Mouse (Mus musculus) limb, embryonic 14.5 days (tissue): ENCODE data around the gene Sh2b3. TPM values are rescaled to one million over a fixed set of nuclear protein-coding genes. Genes with fewer than 3 reads are reported as not detected.

Experiments used
- ATAC-seq: fragments of 200-750 bp; cut with Nextera tagmentation; 2 replicates; pipeline ENCODE4 v1.8.0; 2017; ENCODE audit warnings: low read depth, moderate number of reproducible peaks, moderate TSS enrichment; ENCODE audit not compliant: low FRiP score
- DNase-seq: peaks from one replicate; pipeline ENCODE4 v3.0.0-alpha.2; 2015; ENCODE audit warnings: low spot score
- H3K27ac ChIP-seq: fragments of 300-500 bp; sonication (generic); replicated peaks from 2 replicates; pipeline ENCODE4 v1.5.1; 2014; ENCODE audit warnings: low read depth, mild to moderate bottlenecking, low read length, moderate library complexity, mixed read lengths
- H3K27me3 ChIP-seq: fragments of 300-500 bp; sonication (generic); 2 replicates; pipeline ENCODE4 v1.6.1; 2014; ENCODE audit warnings: low read length, mixed read lengths; ENCODE audit not compliant: control insufficient read depth, insufficient read depth
- H3K36me3 ChIP-seq: fragments of 300-500 bp; sonication (generic); 2 replicates; pipeline ENCODE4 v1.6.1; 2014; ENCODE audit warnings: mild to moderate bottlenecking, low read length, moderate library complexity, mixed read lengths; ENCODE audit not compliant: control insufficient read depth, insufficient read depth
- H3K4me1 ChIP-seq: fragments of 300-500 bp; sonication (generic); 2 replicates; pipeline ENCODE4 v1.6.1; 2014; ENCODE audit warnings: antibody characterized with exemption, low read length, mixed read lengths; ENCODE audit not compliant: control insufficient read depth, insufficient read depth
- H3K4me2 ChIP-seq: fragments of 300-500 bp; sonication (generic); replicated peaks from 2 replicates; pipeline ENCODE4 v1.6.1; 2014; ENCODE audit warnings: low read depth, mild to moderate bottlenecking, low read length, moderate library complexity; ENCODE audit not compliant: severe bottlenecking
- H3K4me3 ChIP-seq: fragments of 300-500 bp; sonication (generic); replicated peaks from 2 replicates; pipeline ENCODE4 v1.5.1; 2014; ENCODE audit warnings: low read length
- H3K9ac ChIP-seq: fragments of 300-500 bp; sonication (generic); 2 replicates; pipeline ENCODE4 v1.6.1; 2014; ENCODE audit warnings: mild to moderate bottlenecking, low read depth, low read length, moderate library complexity; ENCODE audit not compliant: severe bottlenecking
- H3K9me3 ChIP-seq: fragments of 300-500 bp; sonication (generic); 2 replicates; pipeline ENCODE4 v1.6.1; 2016; ENCODE audit warnings: low read length; ENCODE audit not compliant: control insufficient read depth
- POLR2A ChIP-seq: fragments of 200-500 bp; IDR thresholded peaks from 2 replicates; pipeline ENCODE4 v1.8.0; 2012; ENCODE audit warnings: inconsistent platforms, mild to moderate bottlenecking, moderate library complexity, borderline replicate concordance; ENCODE audit not compliant: insufficient read depth, insufficient read length; ENCODE audit errors: extremely low read depth
- WGBS: fragments of 180-500 bp; shearing (Covaris S2); extraction: QIAGEN DNeasy Blood & Tissue Kit; methylation state at CpG from one replicate; pipeline ENCODE4 v1.1.7; 2014; 5-methylcytosine and 5-hydroxymethylcytosine counted together
- polyA plus RNA-seq, 2 experiments: library from polyadenylated mRNA; depleted of rRNA in 1 of 2; stranded (reverse) in 1 of 2; unstranded in 1 of 2; fragments of >200 nt; fragmentation: Nextera tagmentation in 1 of 2; extraction: Ambion mirVana in 1 of 2; gene quantifications; 2 replicates each; pipeline versions ENCODE4 v1.2.1 to v1.2.3; 2012 to 2014

The Sh2b3 gene
- polyA plus RNA-seq, 2 experiments: 18.5 to 24.1 TPM

DNA sequence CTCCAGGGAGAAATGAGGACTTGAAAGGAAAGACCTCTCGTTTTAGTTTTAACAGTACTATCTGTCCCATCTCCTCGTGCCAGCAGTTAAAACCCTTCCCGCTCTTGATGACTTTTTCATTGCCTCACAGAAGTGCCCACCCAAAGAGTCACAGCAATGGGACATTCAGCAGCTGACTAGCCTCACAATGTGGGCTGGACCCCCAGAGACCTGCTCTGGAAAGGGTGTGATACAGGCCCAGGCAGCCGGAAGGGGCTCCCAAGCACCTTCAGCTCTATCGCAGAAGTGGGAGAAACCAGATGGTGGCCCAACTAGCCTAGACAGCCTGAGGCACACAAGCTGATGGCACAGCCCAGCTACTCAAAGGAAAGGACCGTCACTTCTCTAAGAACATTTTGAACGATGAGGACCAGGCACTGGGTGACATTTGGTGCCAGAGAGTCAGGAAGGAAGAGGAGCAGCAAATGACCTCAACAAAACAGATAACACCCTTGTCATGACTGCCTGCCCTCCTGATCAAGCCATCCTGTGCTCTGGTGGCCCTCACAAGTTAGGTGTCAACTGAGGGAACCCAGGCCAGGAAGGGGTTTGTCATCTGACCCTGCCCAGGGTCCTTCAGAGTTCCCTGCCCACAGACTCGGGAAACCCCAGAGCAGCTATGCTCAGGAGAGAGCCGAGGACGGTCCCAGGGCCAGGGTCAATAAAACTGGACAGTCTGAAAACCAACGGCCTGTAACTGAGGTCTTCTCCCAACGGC lies 2.3 kb downstream of the Sh2b3 start:
- peak overlapping the region; percentile 94 for H3K4me2 ChIP-seq
- no peak for TF ChIP-seq POLR2A
- H3K9me3 ChIP-seq: no peaks in the 10 kb centered on the region
- H3K4me3 ChIP-seq: peak overlapping the region; percentile 82
- no peaks in the 10 kb centered on the region for H3K36me3 ChIP-seq
- H3K27ac ChIP-seq: 0 out of 2 replicates have a peak overlapping the region, but pooled peaks have one; percentile 19
- peaks cover 46% of the 10 kb centered on the region for H3K4me1 ChIP-seq
- 18% methylated on average over 12 of the region's 12 CpGs for WGBS
- no peak for DNase-seq
- H3K27me3 ChIP-seq: peaks cover 5% of the 10 kb centered on the region; the same call in 1 of the 2 replicates
- peak overlapping the region; percentile 69 for H3K9ac ChIP-seq
- ATAC-seq: no peak

DNA sequence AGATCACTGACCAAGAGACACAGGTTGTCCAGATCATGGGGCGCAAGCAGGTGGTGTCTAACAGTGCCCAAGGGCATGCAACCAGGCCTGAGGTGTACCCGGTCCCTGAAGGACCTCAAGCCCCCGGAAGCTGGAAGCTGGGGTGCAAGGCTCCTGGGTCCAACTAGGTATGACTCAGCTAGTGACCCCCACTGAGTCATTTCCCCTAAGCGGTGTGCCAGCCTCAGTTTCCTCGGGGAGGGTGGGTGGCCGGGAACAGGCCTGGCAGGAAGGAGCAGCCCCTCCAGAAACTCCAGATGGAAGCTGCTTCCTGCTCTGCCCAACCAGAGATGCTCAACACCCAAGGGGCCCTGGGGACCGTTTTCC lies 3.2 kb downstream of the Sh2b3 start:
- no peaks in the 10 kb centered on the region for H3K9me3 ChIP-seq
- WGBS: 72% methylated on average over 7 of the region's 7 CpGs
- H3K4me3 ChIP-seq: no peak overlapping the region
- TF ChIP-seq POLR2A: no peak
- no peak for DNase-seq
- no peak overlapping the region for H3K27ac ChIP-seq
- H3K4me2 ChIP-seq: peak overlapping the region; percentile 11; the same call in 1 of the 2 replicates
- peaks cover 46% of the 10 kb centered on the region for H3K4me1 ChIP-seq
- H3K27me3 ChIP-seq: peaks cover 5% of the 10 kb centered on the region; the same call in 1 of the 2 replicates
- no peak overlapping the region for H3K9ac ChIP-seq
- H3K36me3 ChIP-seq: no peaks in the 10 kb centered on the region
- ATAC-seq: no peak

DNA sequence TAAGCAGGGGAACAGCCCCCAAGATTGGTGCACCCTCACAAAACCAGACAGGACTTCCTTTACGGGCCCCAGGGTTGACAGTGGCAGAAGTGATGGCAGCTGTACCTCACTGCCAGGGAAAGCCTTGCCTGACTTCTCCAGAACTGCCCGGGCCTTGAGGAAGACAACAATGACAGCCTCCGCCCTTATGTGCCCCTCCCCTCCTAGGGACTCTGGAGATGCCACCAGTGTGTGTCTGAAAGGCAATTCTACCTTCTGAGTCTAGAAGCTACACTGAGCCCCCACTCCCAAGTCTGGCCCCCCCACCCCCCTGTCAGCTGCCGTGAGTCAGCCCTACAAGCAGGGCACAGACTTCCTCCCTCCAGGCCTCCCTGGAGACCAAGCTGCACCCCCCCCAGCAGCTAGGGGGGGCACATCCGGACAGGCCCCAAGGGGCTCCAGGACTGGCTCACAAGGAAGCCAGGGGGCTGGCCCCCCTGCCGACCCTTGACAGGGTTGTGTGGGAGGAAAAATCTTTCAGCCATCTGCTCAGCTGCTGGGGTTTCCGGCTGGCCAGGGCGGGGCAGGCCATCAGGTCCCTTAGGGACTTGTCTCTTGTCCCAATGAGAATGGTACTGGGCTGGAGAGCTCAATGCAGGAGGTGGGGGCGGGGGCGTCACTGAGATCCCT lies 3.7 kb downstream of the Sh2b3 start:
- Histone ChIP-seq H3K36me3 (peaks cover under 1% of the 10 kb centered on the region; the same call in 1 of the 2 replicates), H3K4me3 (no peak overlapping the region), H3K4me1 (peaks cover 47% of the 10 kb centered on the region), H3K9me3 (no peaks in the 10 kb centered on the region), H3K4me2 (peak overlapping the region; percentile 11; the same call in 1 of the 2 replicates), H3K27ac (no peak overlapping the region), H3K9ac (peak overlapping the region; percentile 12; the same call in 1 of the 2 replicates), H3K27me3 (peaks cover under 1% of the 10 kb centered on the region; the same call in 1 of the 2 replicates)
- DNase-seq: no peak
- WGBS: 38% methylated on average over 10 of the region's 10 CpGs
- no peak for TF ChIP-seq POLR2A
- ATAC-seq: no peak

DNA sequence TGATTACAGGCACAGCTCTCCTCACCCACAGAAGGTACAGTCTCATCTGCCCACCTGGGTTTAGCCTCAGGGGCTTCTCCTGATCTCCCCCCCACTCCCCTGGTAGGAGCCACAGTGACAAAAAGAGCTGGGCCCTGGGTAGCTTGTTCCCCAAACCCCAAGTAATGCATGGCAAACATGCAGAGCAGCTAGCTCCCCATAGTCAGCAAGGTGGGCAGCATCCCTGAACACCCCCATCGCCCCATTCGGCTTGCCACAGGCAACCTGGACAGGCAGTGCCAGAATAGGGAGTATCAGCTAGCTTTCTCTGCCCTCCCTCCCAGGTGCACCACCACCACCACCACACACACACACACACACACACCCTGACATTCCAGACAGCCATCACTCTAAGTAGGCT lies 4.3 kb downstream of the Sh2b3 start:
- no peak overlapping the region for H3K9ac ChIP-seq
- peaks cover 6% of the 10 kb centered on the region; the same call in 1 of the 2 replicates for H3K36me3 ChIP-seq
- peaks cover 45% of the 10 kb centered on the region for H3K4me1 ChIP-seq

DNA sequence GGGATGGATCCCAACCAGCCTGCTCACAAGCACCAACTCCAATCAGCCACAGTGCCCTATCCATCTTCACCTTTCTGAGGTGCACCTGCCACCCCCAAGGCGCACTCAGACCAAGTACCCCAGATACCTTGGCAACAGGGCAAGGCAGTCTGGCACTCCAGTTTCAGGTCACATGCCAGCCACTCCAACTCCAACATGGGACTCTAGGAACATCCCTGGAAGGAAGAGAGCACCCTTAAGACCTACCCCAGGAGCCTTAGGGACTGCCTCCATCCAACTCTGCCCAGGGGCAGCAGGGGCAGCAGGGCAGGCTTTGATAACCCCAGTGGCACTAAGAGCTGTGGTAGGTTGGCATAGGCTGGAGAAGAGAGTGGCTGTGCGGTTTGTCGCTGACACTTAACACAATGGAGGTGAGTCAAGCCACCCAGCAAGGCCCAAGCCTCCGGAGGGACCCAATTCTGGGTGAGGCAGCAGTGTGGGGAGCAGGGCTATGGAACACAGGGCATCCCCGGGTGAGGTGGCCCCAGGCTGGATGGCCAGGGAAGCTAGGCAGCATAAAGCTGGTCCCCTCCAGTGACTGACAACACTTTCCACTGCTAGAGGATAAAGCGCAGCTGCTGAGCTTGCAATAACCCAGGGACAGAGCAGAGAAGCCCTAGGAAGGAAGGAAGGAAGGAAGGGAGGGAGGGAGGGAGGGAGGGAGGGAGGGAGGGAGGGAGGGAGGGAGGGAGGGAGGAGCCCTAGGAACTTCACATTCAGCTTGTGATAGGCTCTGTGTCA lies 4.9 kb downstream of the Sh2b3 start:
- no peak overlapping the region for H3K9ac ChIP-seq
- DNase-seq (no peak), ATAC-seq (no peak)
- WGBS: 86% methylated on average over 5 of the region's 6 CpGs
- TF ChIP-seq POLR2A: no peak
- no peak overlapping the region for H3K27ac ChIP-seq
- no peak overlapping the region for H3K4me3 ChIP-seq
- H3K4me1 ChIP-seq: peaks cover 39% of the 10 kb centered on the region
- peaks cover 4% of the 10 kb centered on the region; the same call in 1 of the 2 replicates for H3K27me3 ChIP-seq
- H3K36me3 ChIP-seq: peaks cover 10% of the 10 kb centered on the region; the same call in 1 of the 2 replicates
- no peak overlapping the region for H3K4me2 ChIP-seq
- H3K9me3 ChIP-seq: no peaks in the 10 kb centered on the region

More for the DNA sequence above, 4.3 kb downstream of the Sh2b3 start:
- Histone ChIP-seq H3K9me3 (no peaks in the 10 kb centered on the region), H3K4me2 (peak overlapping the region; percentile 11; the same call in 1 of the 2 replicates), H3K4me3 (no peak overlapping the region), H3K27me3 (peaks cover 3% of the 10 kb centered on the region; the same call in 1 of the 2 replicates), H3K27ac (no peak overlapping the region)
- no peak for DNase-seq
- TF ChIP-seq POLR2A: no peak
- no peak for ATAC-seq
- WGBS: 95% methylated on average over 2 of the region's 2 CpGs
